Mouse (Mus musculus): ENCODE results near the gene Tgfbr2. TPM values are rescaled to one million over a fixed set of nuclear protein-coding genes. Genes with fewer than 3 reads are reported as not detected.

Gene Tgfbr2
- total and polyA plus RNA-seq, 3 experiments: not detected

DNA sequence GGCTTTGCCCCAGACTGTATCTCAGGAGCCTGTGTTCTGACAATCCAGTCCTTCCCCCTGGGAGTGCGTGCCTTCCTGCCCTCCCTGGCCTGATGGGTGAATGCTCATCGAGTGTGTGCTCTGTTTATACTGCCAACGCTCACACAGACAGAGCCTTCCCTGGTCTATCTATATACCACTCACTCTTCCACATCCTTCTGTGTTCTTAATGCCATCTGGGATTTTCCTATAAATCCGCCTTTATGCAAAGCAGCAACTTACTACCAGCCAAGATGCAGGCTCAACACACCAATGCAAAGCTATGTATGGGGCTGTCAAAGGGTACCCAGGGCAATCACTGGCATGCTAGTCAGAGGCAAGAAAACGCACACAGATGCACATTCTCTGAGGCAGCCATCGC lies 89.2 kb downstream of the Tgfbr2 start:
- Histone ChIP-seq H3K36me3 (ENCODE audit: control insufficient read depth in 1 of 2, insufficient read depth in 2 of 2, low read length in 2 of 2) (no peaks in the 10 kb centered on the region), H3K27me3 (ENCODE audit: control insufficient read depth in 1 of 2, insufficient read depth in 2 of 2, low read length in 2 of 2) (no peaks in the 10 kb centered on the region), H3K9me3 (replicated peaks; ENCODE audit: insufficient read depth, low read length) (no peaks in the 10 kb centered on the region), H3K9ac (ENCODE audit: control insufficient read depth, low read depth, low read length, poor library complexity, severe bottlenecking) (no peak overlapping the region), H3K79me2 (ENCODE audit: control insufficient read depth, insufficient read depth, low read length, poor library complexity) (no peaks in the 10 kb centered on the region), H3K4me1 (ENCODE audit: control insufficient read depth in 1 of 2, insufficient read depth in 2 of 2, low read length in 2 of 2) (no peaks in the 10 kb centered on the region), H3K27ac (ENCODE audit: control insufficient read depth, low read depth, low read length) (no peak overlapping the region), H3K4me3 (ENCODE audit: control insufficient read depth in 1 of 2, insufficient read depth in 1 of 2, low read depth in 2 of 2, low read length in 2 of 2) (no peak overlapping the region)
- DNase-seq (ENCODE audit: low read depth, low spot score): no peak
- no peak for TF ChIP-seq MXI1 (IDR thresholded peaks at IDR 0.05; ENCODE audit: low read depth, low read length)
- no peak for TF ChIP-seq RCOR1 (IDR thresholded peaks at IDR 0.05; ENCODE audit: low read depth, low read length)
- no peak for TF ChIP-seq E2F4 (IDR thresholded peaks at IDR 0.05; ENCODE audit: borderline replicate concordance, low read depth, low read length)
- no peak for TF ChIP-seq SIN3A (IDR thresholded peaks at IDR 0.05; ENCODE audit: low read length)
- TF ChIP-seq USF1 (IDR thresholded peaks at IDR 0.05; ENCODE audit: low read depth, low read length): no peak
- TF ChIP-seq MAX (IDR thresholded peaks at IDR 0.05; ENCODE audit: low read length): no peak
- TF ChIP-seq MYB (IDR thresholded peaks at IDR 0.05; ENCODE audit: low read depth, low read length): no peak
- no peak for TF ChIP-seq GATA1 (IDR thresholded peaks at IDR 0.05; ENCODE audit: low read depth, low read length)
- TF ChIP-seq ZKSCAN1 (IDR thresholded peaks at IDR 0.05; ENCODE audit: low read depth, low read length): no peak
- TF ChIP-seq HCFC1 (IDR thresholded peaks at IDR 0.05; ENCODE audit: low read depth, low read length): no peak
- TF ChIP-seq ELF1 (IDR thresholded peaks at IDR 0.05; ENCODE audit: low read depth, low read length): no peak
- no peak for TF ChIP-seq POLR2A (IDR thresholded peaks at IDR 0.05; ENCODE audit: control insufficient read depth in 1 of 2, insufficient read depth in 1 of 2, low read depth in 1 of 2, low read length in 2 of 2, poor library complexity in 1 of 2)
- no peak for TF ChIP-seq MYC (IDR thresholded peaks at IDR 0.05; ENCODE audit: low read depth, low read length)
- TF ChIP-seq EP300 (IDR thresholded peaks at IDR 0.05; ENCODE audit: low read depth in 1 of 2, low read length in 2 of 2): no peak
- no peak for TF ChIP-seq NELFE (IDR thresholded peaks at IDR 0.05; ENCODE audit: low read depth, low read length)
- no peak for TF ChIP-seq ZNF384 (IDR thresholded peaks at IDR 0.05; ENCODE audit: low read depth, low read length)

GRCm38 (mm10) chr9:116084324-116084931 lies 90.7 kb downstream of the Tgfbr2 start:
- Histone ChIP-seq H3K9me3 (replicated peaks; ENCODE audit: insufficient read depth, low read length) (no peaks in the 10 kb centered on the region), H3K4me3 (ENCODE audit: control insufficient read depth in 1 of 2, insufficient read depth in 1 of 2, low read depth in 2 of 2, low read length in 2 of 2) (no peak overlapping the region), H3K36me3 (ENCODE audit: control insufficient read depth in 1 of 2, insufficient read depth in 2 of 2, low read length in 2 of 2) (no peaks in the 10 kb centered on the region), H3K27ac (ENCODE audit: control insufficient read depth, low read depth, low read length) (no peak overlapping the region), H3K9ac (ENCODE audit: control insufficient read depth, low read depth, low read length, poor library complexity, severe bottlenecking) (no peak overlapping the region), H3K27me3 (ENCODE audit: control insufficient read depth in 1 of 2, insufficient read depth in 2 of 2, low read length in 2 of 2) (no peaks in the 10 kb centered on the region), H3K4me1 (ENCODE audit: control insufficient read depth in 1 of 2, insufficient read depth in 2 of 2, low read length in 2 of 2) (no peaks in the 10 kb centered on the region), H3K79me2 (ENCODE audit: control insufficient read depth, insufficient read depth, low read length, poor library complexity) (no peaks in the 10 kb centered on the region)
- no peak for TF ChIP-seq CTCF (IDR thresholded peaks at IDR 0.05 in 2 of 3, conservative IDR thresholded peaks at IDR 0.05 in 1 of 3; ENCODE audit: control insufficient read depth in 1 of 3, insufficient read depth in 1 of 3, low read depth in 2 of 3, low read length in 3 of 3, poor library complexity in 1 of 3, severe bottlenecking in 1 of 3)
- no peak for DNase-seq (ENCODE audit: low read depth, low spot score)
